Mouse (Mus musculus) midbrain, embryonic 12.5 days (tissue): ENCODE results near the gene Pde5a. TPM values are rescaled to one million over a fixed set of nuclear protein-coding genes. Genes with fewer than 3 reads are reported as not detected.

ENCODE experiments used
- ATAC-seq: fragments of 200-750 bp; cut with Nextera tagmentation; 2 replicates; pipeline ENCODE4 v1.8.0; 2017; ENCODE audit warnings: low read depth, moderate TSS enrichment, moderate library complexity; ENCODE audit not compliant: low FRiP score
- H3K27ac ChIP-seq: fragments of 300-500 bp; sonication (generic); replicated peaks from 2 replicates; pipeline ENCODE4 v1.5.1; 2016; ENCODE audit warnings: mild to moderate bottlenecking
- H3K27me3 ChIP-seq: fragments of 300-500 bp; sonication (generic); 2 replicates; pipeline ENCODE4 v1.6.1; 2016; ENCODE audit warnings: mild to moderate bottlenecking
- H3K36me3 ChIP-seq: fragments of 300-500 bp; sonication (generic); 2 replicates; pipeline ENCODE4 v1.6.1; 2016
- H3K4me1 ChIP-seq: fragments of 300-500 bp; sonication (generic); 2 replicates; pipeline ENCODE4 v1.6.1; 2016
- H3K4me2 ChIP-seq: fragments of 300-500 bp; sonication (generic); replicated peaks from 2 replicates; pipeline ENCODE4 v1.6.1; 2016; ENCODE audit warnings: mild to moderate bottlenecking, moderate library complexity
- H3K4me3 ChIP-seq: fragments of 300-500 bp; sonication (generic); 2 replicates; pipeline ENCODE4 v1.5.1; 2016; ENCODE audit warnings: mild to moderate bottlenecking
- H3K9ac ChIP-seq: fragments of 300-500 bp; sonication (generic); replicated peaks from 2 replicates; pipeline ENCODE4 v1.6.1; 2016; ENCODE audit warnings: mild to moderate bottlenecking, moderate library complexity
- H3K9me3 ChIP-seq: fragments of 300-500 bp; sonication (generic); 2 replicates; pipeline ENCODE4 v1.6.1; 2016; ENCODE audit warnings: mild to moderate bottlenecking
- WGBS: fragments of 180-500 bp; shearing (Covaris S2); methylation state at CpG from one replicate; pipeline ENCODE4 v1.1.7; 2016; 5-methylcytosine and 5-hydroxymethylcytosine counted together
- polyA plus RNA-seq: library from polyadenylated mRNA; unstranded; fragments of >200 nt; fragmentation: Nextera tagmentation; extraction: Ambion mirVana; gene quantifications from 2 replicates; pipeline ENCODE4 v1.2.1, GENCODE M21; 2016

The Pde5a gene
- polyA plus RNA-seq, 1 experiment from 2014 or later: 3.6 TPM

- Histone ChIP-seq H3K9ac (no peak overlapping the region), H3K4me3 (no peak overlapping the region), H3K36me3 (no peaks in the 10 kb centered on the region), H3K4me1 (no peaks in the 10 kb centered on the region), H3K27me3 (no peaks in the 10 kb centered on the region), H3K27ac (no peak overlapping the region), H3K9me3 (no peaks in the 10 kb centered on the region), H3K4me2 (no peak overlapping the region)
- ATAC-seq: no peak
- 83% methylated on average over 9 of the region's 9 CpGs for WGBS
These were observed 7.2 kb upstream of the Pde5a start for GRCm38 (mm10) chr3:122721522-122721921.

- no peaks in the 10 kb centered on the region for H3K36me3 ChIP-seq
- H3K9me3 ChIP-seq: no peaks in the 10 kb centered on the region
- H3K27ac ChIP-seq: peak overlapping the region; percentile 86
- peak overlapping the region; percentile 83 for H3K9ac ChIP-seq
- H3K4me1 ChIP-seq: peaks cover 15% of the 10 kb centered on the region
- H3K4me3 ChIP-seq: peak overlapping the region; percentile 74
- H3K4me2 ChIP-seq: peak overlapping the region; percentile 59
- H3K27me3 ChIP-seq: no peaks in the 10 kb centered on the region
- 0% methylated on average over 22 of the region's 22 CpGs for WGBS
- ATAC-seq: peak; percentile 72
These were observed 833 bp downstream of the Pde5a start for GRCm38 (mm10) chr3:122729601-122729959.

- Histone ChIP-seq H3K27me3 (no peaks in the 10 kb centered on the region), H3K4me3 (peak overlapping the region; percentile 74), H3K27ac (peak overlapping the region; percentile 86), H3K4me1 (peaks cover 15% of the 10 kb centered on the region), H3K9ac (peak overlapping the region; percentile 83), H3K4me2 (peak overlapping the region; percentile 59), H3K36me3 (no peaks in the 10 kb centered on the region), H3K9me3 (no peaks in the 10 kb centered on the region)
- ATAC-seq: peak; percentile 80
- under 1% methylated on average over 84 of the region's 92 CpGs for WGBS
These were observed 1.4 kb downstream of the Pde5a start for GRCm38 (mm10) chr3:122729960-122730740.

DNA sequence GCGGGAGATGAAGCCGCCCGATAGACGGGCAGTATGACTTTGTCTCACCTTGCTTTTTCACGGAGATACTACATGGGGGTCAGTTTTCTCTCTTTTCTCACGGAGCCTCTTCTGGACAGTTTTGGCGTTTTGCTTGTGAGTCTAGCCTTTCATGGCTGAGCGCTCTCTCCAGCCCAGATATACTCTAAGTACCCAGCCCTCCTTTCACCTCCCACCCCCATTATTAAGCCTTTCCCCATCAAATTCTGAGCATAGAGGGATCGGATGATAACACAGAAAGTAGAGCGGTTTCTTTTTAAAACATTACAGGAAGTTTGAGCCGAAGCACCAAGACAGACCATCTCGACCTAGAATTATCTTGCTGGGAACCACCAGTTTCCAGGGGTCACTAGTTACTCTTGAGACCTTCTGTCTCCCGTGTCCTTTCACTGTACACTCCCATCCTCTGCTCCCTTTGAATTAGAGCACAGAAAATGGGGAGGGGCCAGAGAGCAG is 2.0 kb downstream of the Pde5a start:
- H3K27me3 ChIP-seq: no peaks in the 10 kb centered on the region
- H3K4me3 ChIP-seq: peak overlapping the region; percentile 74
- peak overlapping the region; percentile 83 for H3K9ac ChIP-seq
- ATAC-seq: 0 out of 2 replicates have a peak, but pooled peaks have one; percentile 4
- no peaks in the 10 kb centered on the region for H3K36me3 ChIP-seq
- H3K27ac ChIP-seq: no peak overlapping the region
- H3K4me1 ChIP-seq: peaks cover 15% of the 10 kb centered on the region
- H3K4me2 ChIP-seq: peak overlapping the region; percentile 59
- WGBS: 3% methylated on average over 13 of the region's 13 CpGs
- no peaks in the 10 kb centered on the region for H3K9me3 ChIP-seq

DNA sequence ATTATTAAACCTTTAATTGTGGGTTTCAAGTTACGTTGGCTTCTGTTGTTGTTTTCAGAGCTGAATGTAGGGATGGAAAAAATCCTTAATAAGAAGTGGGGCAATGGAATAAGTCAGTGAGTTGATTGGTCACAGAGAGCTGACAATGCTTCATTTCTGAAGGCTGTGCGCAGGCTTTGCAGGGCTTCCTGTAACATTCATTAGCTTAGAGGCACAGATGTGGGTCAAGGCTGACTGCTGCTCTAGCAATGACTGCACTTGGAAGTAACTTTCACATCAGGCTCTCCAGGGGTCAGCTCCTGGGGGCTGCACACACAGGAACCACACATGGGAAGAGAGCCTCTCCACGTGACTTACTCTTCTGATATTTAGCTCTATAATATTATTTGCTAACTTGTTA is 5.1 kb downstream of the Pde5a start:
- no peaks in the 10 kb centered on the region for H3K9me3 ChIP-seq
- H3K4me3 ChIP-seq: no peak overlapping the region
- no peak for ATAC-seq
- 81% methylated on average over 3 of the region's 3 CpGs for WGBS
- no peak overlapping the region for H3K4me2 ChIP-seq
- H3K27me3 ChIP-seq: no peaks in the 10 kb centered on the region
- H3K4me1 ChIP-seq: peaks cover 11% of the 10 kb centered on the region
- H3K9ac ChIP-seq: no peak overlapping the region
- H3K36me3 ChIP-seq: no peaks in the 10 kb centered on the region
- H3K27ac ChIP-seq: no peak overlapping the region

DNA sequence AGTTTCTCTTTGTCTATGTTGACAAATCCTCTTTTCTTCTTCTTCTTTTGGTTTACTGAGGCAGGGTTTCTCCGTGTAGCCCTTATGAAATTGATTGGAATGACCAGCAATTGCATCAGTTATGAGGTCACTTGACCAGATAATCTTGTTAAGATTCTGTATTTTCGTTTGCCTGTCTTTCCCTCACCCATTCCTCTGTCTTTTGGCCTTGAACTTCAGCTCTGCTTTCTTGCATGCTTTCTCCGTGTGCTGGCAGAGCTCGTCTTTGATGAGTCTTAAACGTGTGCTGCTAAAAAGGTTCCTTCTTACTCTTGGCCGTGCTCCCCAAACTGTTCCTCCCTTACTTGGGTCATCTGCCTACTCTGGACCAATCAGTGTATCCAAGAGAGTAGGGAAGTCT is 5.6 kb downstream of the Pde5a start:
- no peaks in the 10 kb centered on the region for H3K27me3 ChIP-seq
- 79% methylated on average over 6 of the region's 6 CpGs for WGBS
- H3K4me1 ChIP-seq: peaks cover 10% of the 10 kb centered on the region; the same call in 1 of the 2 replicates
- H3K9me3 ChIP-seq: no peaks in the 10 kb centered on the region
- H3K4me3 ChIP-seq: no peak overlapping the region
- no peak for ATAC-seq
- no peak overlapping the region for H3K9ac ChIP-seq
- H3K4me2 ChIP-seq: no peak overlapping the region
- no peaks in the 10 kb centered on the region for H3K36me3 ChIP-seq
- H3K27ac ChIP-seq: no peak overlapping the region

GRCm38 (mm10) chr3:122739460-122739859 is 10.7 kb downstream of the Pde5a start:
- H3K27ac ChIP-seq: no peak overlapping the region
- H3K9ac ChIP-seq: no peak overlapping the region
- H3K4me1 ChIP-seq: no peaks in the 10 kb centered on the region
- WGBS: 97% methylated on average over 15 of the region's 15 CpGs
- 0 out of 2 replicates have a peak, but pooled peaks cover 3% of the 10 kb centered on the region for H3K36me3 ChIP-seq
- H3K4me2 ChIP-seq: no peak overlapping the region
- H3K27me3 ChIP-seq: no peaks in the 10 kb centered on the region
- no peak overlapping the region for H3K4me3 ChIP-seq
- no peak for ATAC-seq
- H3K9me3 ChIP-seq: 0 out of 2 replicates have a peak, but pooled peaks cover 2% of the 10 kb centered on the region

- 96% methylated on average over 3 of the region's 3 CpGs for WGBS
- H3K36me3 ChIP-seq: 0 out of 2 replicates have a peak, but pooled peaks cover 3% of the 10 kb centered on the region
- H3K4me1 ChIP-seq: no peaks in the 10 kb centered on the region
- H3K4me3 ChIP-seq: no peak overlapping the region
- no peak overlapping the region for H3K27ac ChIP-seq
- H3K9ac ChIP-seq: no peak overlapping the region
- no peak for ATAC-seq
- H3K4me2 ChIP-seq: no peak overlapping the region
- H3K9me3 ChIP-seq: peaks cover 12% of the 10 kb centered on the region; the same call in 1 of the 2 replicates
- no peaks in the 10 kb centered on the region for H3K27me3 ChIP-seq
These were observed 15.5 kb downstream of the Pde5a start for GRCm38 (mm10) chr3:122744265-122744664.

GRCm38 (mm10) chr3:122747921-122748700 is 19.4 kb downstream of the Pde5a start:
- no peak for ATAC-seq
- H3K9ac ChIP-seq: no peak overlapping the region
- no peak overlapping the region for H3K4me2 ChIP-seq
- no peaks in the 10 kb centered on the region for H3K27me3 ChIP-seq
- no peaks in the 10 kb centered on the region for H3K4me1 ChIP-seq
- H3K27ac ChIP-seq: no peak overlapping the region
- 80% methylated on average over 9 of the region's 9 CpGs for WGBS
- H3K4me3 ChIP-seq: no peak overlapping the region
- peaks cover 9% of the 10 kb centered on the region; the same call in 1 of the 2 replicates for H3K9me3 ChIP-seq
- H3K36me3 ChIP-seq: no peaks in the 10 kb centered on the region

DNA sequence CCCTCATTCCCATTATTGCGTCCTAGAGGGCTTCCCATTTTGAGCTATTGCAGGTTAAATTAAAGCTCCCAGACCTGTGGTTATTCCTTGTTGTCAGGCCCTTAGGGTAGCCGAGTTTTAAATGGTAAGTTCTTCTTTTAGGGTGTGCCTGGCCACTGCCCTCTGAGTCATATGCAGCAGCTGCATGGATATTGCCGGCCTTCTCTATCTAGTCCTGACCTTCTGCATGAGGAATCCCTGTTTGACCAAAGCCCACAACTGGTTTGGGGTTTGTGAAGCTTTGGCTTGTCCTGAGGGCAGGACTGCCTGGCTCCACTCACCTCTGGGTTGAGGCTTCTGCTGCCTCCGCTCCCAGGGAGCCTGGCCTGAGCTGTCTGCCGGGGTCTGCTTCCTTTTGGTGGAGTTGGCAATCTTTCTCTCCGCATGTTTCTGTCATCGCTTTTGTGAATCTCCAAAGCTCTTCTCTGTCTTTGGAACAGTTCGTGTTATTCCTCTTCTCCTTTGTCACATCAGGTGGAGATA is 34.6 kb downstream of the Pde5a start:
- H3K36me3 ChIP-seq: no peaks in the 10 kb centered on the region
- H3K27me3 ChIP-seq: no peaks in the 10 kb centered on the region
- WGBS: 75% methylated on average over 8 of the region's 8 CpGs
- no peak overlapping the region for H3K4me2 ChIP-seq
- H3K27ac ChIP-seq: no peak overlapping the region
- 0 out of 2 replicates have a peak, but pooled peaks cover 4% of the 10 kb centered on the region for H3K4me1 ChIP-seq
- no peak overlapping the region for H3K4me3 ChIP-seq
- ATAC-seq: no peak
- no peaks in the 10 kb centered on the region for H3K9me3 ChIP-seq
- H3K9ac ChIP-seq: no peak overlapping the region

DNA sequence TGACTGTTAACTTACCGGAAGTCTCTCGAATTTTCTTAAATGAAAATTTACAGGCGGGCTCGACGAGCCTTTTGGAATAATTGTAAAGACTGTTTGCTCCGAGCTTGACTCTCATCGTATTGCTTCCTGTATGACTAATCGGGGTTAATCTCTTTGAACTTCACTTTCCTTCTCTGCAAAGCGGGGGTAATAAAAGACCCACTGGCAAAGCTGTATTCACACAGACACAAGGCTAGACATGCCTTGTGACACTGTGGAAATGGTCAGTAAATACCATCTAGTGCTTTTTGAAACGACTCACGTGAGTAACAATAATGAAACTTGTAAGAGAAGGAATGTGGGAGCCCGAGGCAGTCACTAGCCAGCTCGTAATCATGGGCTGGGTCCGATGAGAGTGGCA is 35.0 kb downstream of the Pde5a start:
- no peak overlapping the region for H3K9ac ChIP-seq
- H3K4me2 ChIP-seq: no peak overlapping the region
- H3K27me3 ChIP-seq: no peaks in the 10 kb centered on the region
- no peaks in the 10 kb centered on the region for H3K9me3 ChIP-seq
- no peak overlapping the region for H3K27ac ChIP-seq
- ATAC-seq: no peak
- H3K4me3 ChIP-seq: no peak overlapping the region
- H3K36me3 ChIP-seq: no peaks in the 10 kb centered on the region
- 41% methylated on average over 14 of the region's 14 CpGs for WGBS
- 0 out of 2 replicates have a peak, but pooled peaks cover 4% of the 10 kb centered on the region for H3K4me1 ChIP-seq

GRCm38 (mm10) chr3:122766930-122767329 is 38.2 kb downstream of the Pde5a start:
- 64% methylated on average over 4 of the region's 4 CpGs for WGBS
- 0 out of 2 replicates have a peak, but pooled peaks cover 4% of the 10 kb centered on the region for H3K4me1 ChIP-seq
- no peaks in the 10 kb centered on the region for H3K27me3 ChIP-seq
- no peak overlapping the region for H3K4me3 ChIP-seq
- H3K27ac ChIP-seq: no peak overlapping the region
- no peak overlapping the region for H3K4me2 ChIP-seq
- H3K9me3 ChIP-seq: no peaks in the 10 kb centered on the region
- no peaks in the 10 kb centered on the region for H3K36me3 ChIP-seq
- no peak overlapping the region for H3K9ac ChIP-seq
- no peak for ATAC-seq
